Mouse (Mus musculus) embryonic facial prominence, embryonic 14.5 days (tissue): ENCODE data around the gene Pde4b. TPM values are rescaled to one million over a fixed set of nuclear protein-coding genes. Genes with fewer than 3 reads are reported as not detected.
A peak's percentile ranks its signal among the peaks of the same experiment; 100 is the strongest.

Source experiments
- ATAC-seq: fragments of 200-750 bp; cut with Nextera tagmentation; 2 replicates; pipeline ENCODE4 v1.8.0; 2017; ENCODE audit warnings: low read depth, moderate number of reproducible peaks, moderate TSS enrichment
- DNase-seq: peaks from one replicate; pipeline ENCODE4 v3.0.0-alpha.2; 2015; ENCODE audit warnings: low spot score
- H3K27ac ChIP-seq: fragments of 300-500 bp; sonication (generic); replicated peaks from 2 replicates; pipeline ENCODE4 v1.5.1; 2014; ENCODE audit warnings: low read depth, mild to moderate bottlenecking, low read length, moderate library complexity
- H3K27me3 ChIP-seq: fragments of 300-500 bp; sonication (generic); replicated peaks from 2 replicates; pipeline ENCODE4 v1.6.1; 2014; ENCODE audit warnings: low read length; ENCODE audit not compliant: control insufficient read depth, insufficient read depth
- H3K36me3 ChIP-seq: fragments of 300-500 bp; sonication (generic); 2 replicates; pipeline ENCODE4 v1.6.1; 2014; ENCODE audit warnings: low read length, mixed read lengths; ENCODE audit not compliant: control insufficient read depth, insufficient read depth
- H3K4me1 ChIP-seq: fragments of 300-500 bp; sonication (generic); 2 replicates; pipeline ENCODE4 v1.6.1; 2014; ENCODE audit warnings: antibody characterized with exemption, low read length; ENCODE audit not compliant: control insufficient read depth, insufficient read depth
- H3K4me2 ChIP-seq: fragments of 300-500 bp; sonication (generic); 2 replicates; pipeline ENCODE4 v1.6.1; 2014; ENCODE audit warnings: low read depth, mild to moderate bottlenecking, low read length, moderate library complexity, mixed read lengths
- H3K4me3 ChIP-seq: fragments of 300-500 bp; sonication (generic); 2 replicates; pipeline ENCODE4 v1.5.1; 2014; ENCODE audit warnings: low read depth, mild to moderate bottlenecking, low read length
- H3K9ac ChIP-seq: fragments of 300-500 bp; sonication (generic); 2 replicates; pipeline ENCODE4 v1.6.1; 2014; ENCODE audit warnings: low read depth, mild to moderate bottlenecking, low read length, moderate library complexity, mixed read lengths
- H3K9me3 ChIP-seq: fragments of 300-500 bp; sonication (generic); 2 replicates; pipeline ENCODE4 v1.6.1; 2016; ENCODE audit warnings: low read length; ENCODE audit not compliant: control insufficient read depth
- WGBS: fragments of 180-500 bp; shearing (Covaris S2); extraction: QIAGEN DNeasy Blood & Tissue Kit; methylation state at CpG from one replicate; pipeline ENCODE4 v1.1.7; 2014; 5-methylcytosine and 5-hydroxymethylcytosine counted together
- polyA plus RNA-seq: library from polyadenylated mRNA; unstranded; fragments of >200 nt; fragmentation: Nextera tagmentation; extraction: Ambion mirVana; gene quantifications from 2 replicates; pipeline ENCODE4 v1.2.1, GENCODE M21; 2014

Pde4b gene
- polyA plus RNA-seq, 1 experiment from 2014 or later = 19.4 TPM

- Histone ChIP-seq H3K4me3 (no peak overlapping the region), H3K27me3 (no peaks in the 10 kb centered on the region), H3K9ac (no peak overlapping the region), H3K27ac (no peak overlapping the region), H3K36me3 (no peaks in the 10 kb centered on the region), H3K9me3 (no peaks in the 10 kb centered on the region), H3K4me2 (no peak overlapping the region), H3K4me1 (no peaks in the 10 kb centered on the region)
- DNase-seq (no peak), ATAC-seq (no peak)
- 81% methylated on average over 12 of the region's 12 CpGs for WGBS
These were observed 473.4 kb downstream of the Pde4b start for GRCm38 (mm10) chr4:102560676-102561280.

GRCm38 (mm10) chr4:102563273-102563855 is 476.0 kb downstream of the Pde4b start:
- no peaks in the 10 kb centered on the region for H3K9me3 ChIP-seq
- H3K4me3 ChIP-seq = no peak overlapping the region
- no peaks in the 10 kb centered on the region for H3K36me3 ChIP-seq
- no peaks in the 10 kb centered on the region for H3K27me3 ChIP-seq
- DNase-seq (no peak), ATAC-seq (no peak)
- no peak overlapping the region for H3K4me2 ChIP-seq
- H3K4me1 ChIP-seq = peaks cover 14% of the 10 kb centered on the region
- H3K9ac ChIP-seq = no peak overlapping the region
- 77% methylated on average over 9 of the region's 9 CpGs for WGBS
- H3K27ac ChIP-seq = no peak overlapping the region

GRCm38 (mm10) chr4:102564286-102564685 is 476.9 kb downstream of the Pde4b start:
- no peaks in the 10 kb centered on the region for H3K27me3 ChIP-seq
- H3K4me3 ChIP-seq = no peak overlapping the region
- H3K36me3 ChIP-seq = no peaks in the 10 kb centered on the region
- no peaks in the 10 kb centered on the region for H3K9me3 ChIP-seq
- no peak for ATAC-seq
- no peak overlapping the region for H3K4me2 ChIP-seq
- DNase-seq = no peak
- 84% methylated on average over 3 of the region's 3 CpGs for WGBS
- no peak overlapping the region for H3K27ac ChIP-seq
- H3K9ac ChIP-seq = no peak overlapping the region
- H3K4me1 ChIP-seq = peaks cover 23% of the 10 kb centered on the region

- H3K9me3 ChIP-seq = no peaks in the 10 kb centered on the region
- no peak overlapping the region for H3K4me3 ChIP-seq
- no peaks in the 10 kb centered on the region for H3K36me3 ChIP-seq
- no peak overlapping the region for H3K4me2 ChIP-seq
- WGBS = 32% methylated on average over 1 of the region's 1 CpGs
- no peak overlapping the region for H3K9ac ChIP-seq
- H3K27me3 ChIP-seq = no peaks in the 10 kb centered on the region
- H3K27ac ChIP-seq = no peak overlapping the region
- peaks cover 33% of the 10 kb centered on the region for H3K4me1 ChIP-seq
- DNase-seq = no peak
- no peak for ATAC-seq
These were observed 479.1 kb downstream of the Pde4b start for GRCm38 (mm10) chr4:102566421-102566820.

- no peak overlapping the region for H3K4me2 ChIP-seq
- H3K27ac ChIP-seq = no peak overlapping the region
- H3K4me3 ChIP-seq = no peak overlapping the region
- H3K9ac ChIP-seq = no peak overlapping the region
- no peaks in the 10 kb centered on the region for H3K36me3 ChIP-seq
- ATAC-seq (no peak), DNase-seq (no peak)
- H3K9me3 ChIP-seq = no peaks in the 10 kb centered on the region
- 37% methylated on average over 2 of the region's 2 CpGs for WGBS
- H3K27me3 ChIP-seq = no peaks in the 10 kb centered on the region
- H3K4me1 ChIP-seq = peaks cover 33% of the 10 kb centered on the region
These were observed 479.8 kb downstream of the Pde4b start for GRCm38 (mm10) chr4:102567111-102567510.

- ATAC-seq (no peak), DNase-seq (no peak)
- H3K36me3 ChIP-seq = no peaks in the 10 kb centered on the region
- no peaks in the 10 kb centered on the region for H3K9me3 ChIP-seq
- no peak overlapping the region for H3K9ac ChIP-seq
- WGBS = 21% methylated on average over 4 of the region's 4 CpGs
- peaks cover 33% of the 10 kb centered on the region for H3K4me1 ChIP-seq
- H3K4me2 ChIP-seq = no peak overlapping the region
- H3K27me3 ChIP-seq = no peaks in the 10 kb centered on the region
- H3K4me3 ChIP-seq = no peak overlapping the region
- H3K27ac ChIP-seq = peak overlapping the region; percentile 74
These were observed 480.4 kb downstream of the Pde4b start for GRCm38 (mm10) chr4:102567676-102568254.

GRCm38 (mm10) chr4:102568591-102568990 is 481.2 kb downstream of the Pde4b start:
- no peaks in the 10 kb centered on the region for H3K27me3 ChIP-seq
- H3K4me3 ChIP-seq = no peak overlapping the region
- no peaks in the 10 kb centered on the region for H3K9me3 ChIP-seq
- peak; percentile 83 for DNase-seq
- peak overlapping the region; percentile 80 for H3K4me2 ChIP-seq
- WGBS = 3% methylated on average over 4 of the region's 4 CpGs
- H3K4me1 ChIP-seq = peaks cover 34% of the 10 kb centered on the region
- H3K27ac ChIP-seq = peak overlapping the region; percentile 74
- ATAC-seq = peak; percentile 54
- no peaks in the 10 kb centered on the region for H3K36me3 ChIP-seq
- no peak overlapping the region for H3K9ac ChIP-seq

GRCm38 (mm10) chr4:102569101-102569583 is 481.8 kb downstream of the Pde4b start:
- H3K4me3 ChIP-seq = no peak overlapping the region
- WGBS = 12% methylated on average over 8 of the region's 8 CpGs
- DNase-seq = peak; percentile 62
- no peak overlapping the region for H3K9ac ChIP-seq
- ATAC-seq = 0 out of 2 replicates have a peak, but pooled peaks have one; percentile 4
- peak overlapping the region; percentile 80 for H3K4me2 ChIP-seq
- peaks cover 36% of the 10 kb centered on the region for H3K4me1 ChIP-seq
- H3K9me3 ChIP-seq = no peaks in the 10 kb centered on the region
- H3K36me3 ChIP-seq = no peaks in the 10 kb centered on the region
- H3K27ac ChIP-seq = peak overlapping the region; percentile 74
- H3K27me3 ChIP-seq = no peaks in the 10 kb centered on the region
